16 mouse cellular contexts compared by ENCODE assay signal in genomic region chr1:90493481-90493880, GRCm38 (mm10).
DNase-seq lines count a peak whose midpoint lies in the region; ATAC-seq and TF ChIP-seq lines count a peak whose summit lies in the region.
"Had no signal": no experiment of that assay in that cellular context is flagged by ENCODE, and none has a peak within 500 bp of the region (broad histone marks: within the 10 kb centered on the region; RNA-seq: fewer than 3 reads in every experiment).

No protein-coding gene starts in this region.

- no peak for TF ChIP-seq CTCF in ES-Bruce4 (IDR thresholded peaks at IDR 0.05; ENCODE audit: low read depth, low read length)
- TF ChIP-seq CTCF in kidney, adult 2 months (conservative IDR thresholded peaks at IDR 0.05; ENCODE audit: insufficient read depth, insufficient read length, low read depth, low read length), result no peak

- no peak for ATAC-seq in heart, embryonic 12.5 days (ENCODE audit: insufficient number of reproducible peaks, low FRiP score)
- no peak for ATAC-seq in limb, embryonic 15.5 days (ENCODE audit: insufficient number of reproducible peaks, low FRiP score, low TSS enrichment, low read depth)
- no peak for ATAC-seq in erythroblast, adult 5-6 weeks (replicated peaks; ENCODE audit: low FRiP score, poor library complexity, severe bottlenecking)
- ATAC-seq: liver, embryonic 12.5 days had no signal

- 42% methylated on average over 7 of the region's 7 CpGs for WGBS in heart, embryonic 12.5 days
- WGBS in limb, embryonic 15.5 days, result 33% methylated on average over 7 of the region's 7 CpGs
- WGBS in kidney, adult 2 months, result 68% methylated on average over 7 of the region's 7 CpGs

- no peaks in the 10 kb centered on the region for H3K36me3 ChIP-seq in heart, embryonic 12.5 days
- no peaks in the 10 kb centered on the region for H3K36me3 ChIP-seq in ES-Bruce4 (ENCODE audit: control insufficient read depth, insufficient read depth, low read length, poor library complexity, severe bottlenecking)
- no peaks in the 10 kb centered on the region for H3K36me3 ChIP-seq in limb, embryonic 15.5 days
- H3K36me3 ChIP-seq in kidney, adult 2 months (ENCODE audit: control insufficient read depth, insufficient read depth, low read length), result no peaks in the 10 kb centered on the region
- H3K36me3 ChIP-seq: embryonic facial prominence, embryonic 12.5 days; forebrain, embryonic 12.5 days; liver, embryonic 12.5 days had no signal

- DNase-seq in heart, adult 18-20 months, result peak; percentile 36 to 67
- DNase-seq in spleen, postnatal 14 days (ENCODE audit: low spot score in 2 of 2), result no peak
- DNase-seq in kidney, adult 2 months, result no peak
- DNase-seq: adrenal gland, postnatal 14 days; cerebellum, adult 9-10 months; midbrain, embryonic 14.5 days had no signal

- 0 out of 2 replicates have a peak, but pooled peaks have one; percentile 23 for TF ChIP-seq EP300 in ES-Bruce4 (IDR thresholded peaks at IDR 0.05; ENCODE audit: insufficient read depth, low read depth, low read length)

- no peaks in the 10 kb centered on the region; the same call in 1 of the 2 replicates for H3K9me3 ChIP-seq in heart, embryonic 12.5 days (replicated peaks)
- H3K9me3 ChIP-seq in ES-Bruce4 (replicated peaks; ENCODE audit: control insufficient read depth, insufficient read depth, low read length, poor library complexity, severe bottlenecking), result no peaks in the 10 kb centered on the region
- H3K9me3 ChIP-seq in limb, embryonic 15.5 days, result no peaks in the 10 kb centered on the region
- H3K9me3 ChIP-seq: embryonic facial prominence, embryonic 12.5 days; forebrain, embryonic 12.5 days; liver, embryonic 12.5 days had no signal

- no peak overlapping the region for H3K4me2 ChIP-seq in heart, embryonic 12.5 days
- H3K4me2 ChIP-seq in limb, embryonic 15.5 days, result no peak overlapping the region
- H3K4me2 ChIP-seq: embryonic facial prominence, embryonic 12.5 days; forebrain, embryonic 12.5 days; liver, embryonic 12.5 days had no signal

- H3K27ac ChIP-seq in heart, embryonic 12.5 days (ENCODE audit: poor library complexity, severe bottlenecking), result no peak overlapping the region
- no peak overlapping the region for H3K27ac ChIP-seq in ES-Bruce4 (ENCODE audit: insufficient read depth, low read length)
- peak overlapping the region; percentile 42 for H3K27ac ChIP-seq in brown adipose tissue, adult 24 weeks (replicated peaks; ENCODE audit: low read depth, low read length)
- H3K27ac ChIP-seq in limb, embryonic 15.5 days, result peak overlapping the region; percentile 57; the same call in 1 of the 2 replicates
- no peak overlapping the region for H3K27ac ChIP-seq in kidney, adult 2 months (ENCODE audit: insufficient read depth, low read depth, low read length)
- H3K27ac ChIP-seq: embryonic facial prominence, embryonic 12.5 days; forebrain, embryonic 12.5 days; kidney, postnatal 0 days; layer of hippocampus, adult 2 months; liver, embryonic 12.5 days had no signal

- TF ChIP-seq POLR2A in ES-Bruce4 (IDR thresholded peaks at IDR 0.05; ENCODE audit: insufficient read depth, low read length), result no peak
- TF ChIP-seq POLR2A in kidney, adult 2 months (IDR thresholded peaks at IDR 0.05; ENCODE audit: low read depth, low read length), result no peak

- 0 out of 2 replicates have a peak, but pooled peaks cover 2% of the 10 kb centered on the region for H3K4me1 ChIP-seq in heart, embryonic 12.5 days (replicated peaks)
- no peaks in the 10 kb centered on the region for H3K4me1 ChIP-seq in ES-Bruce4 (ENCODE audit: control insufficient read depth, insufficient read depth, low read length)
- H3K4me1 ChIP-seq in brown adipose tissue, adult 24 weeks (ENCODE audit: control insufficient read depth, insufficient read depth, insufficient read length, low read length), result peaks cover 12% of the 10 kb centered on the region
- peaks cover 29% of the 10 kb centered on the region for H3K4me1 ChIP-seq in limb, embryonic 15.5 days
- H3K4me1 ChIP-seq in kidney, adult 2 months (ENCODE audit: control insufficient read depth, insufficient read depth, low read length), result no peaks in the 10 kb centered on the region
- H3K4me1 ChIP-seq: liver, embryonic 12.5 days had no signal

- H3K4me3 ChIP-seq in heart, embryonic 12.5 days, result no peak overlapping the region
- no peak overlapping the region for H3K4me3 ChIP-seq in ES-Bruce4 (ENCODE audit: low read depth, low read length)
- no peak overlapping the region for H3K4me3 ChIP-seq in brown adipose tissue, adult 24 weeks (ENCODE audit: insufficient read depth, low read depth, low read length)
- H3K4me3 ChIP-seq in limb, embryonic 15.5 days, result no peak overlapping the region
- H3K4me3 ChIP-seq in kidney, adult 2 months (ENCODE audit: insufficient read depth, low read depth, low read length), result no peak overlapping the region
- H3K4me3 ChIP-seq: embryonic facial prominence, embryonic 12.5 days; forebrain, embryonic 12.5 days; layer of hippocampus, adult 2 months; liver, embryonic 12.5 days had no signal

- H3K27me3 ChIP-seq in heart, embryonic 12.5 days (replicated peaks), result no peaks in the 10 kb centered on the region
- H3K27me3 ChIP-seq in ES-Bruce4 (ENCODE audit: control insufficient read depth, insufficient read depth, low read length, poor library complexity, severe bottlenecking), result no peaks in the 10 kb centered on the region
- H3K27me3 ChIP-seq in limb, embryonic 15.5 days, result no peaks in the 10 kb centered on the region
- no peaks in the 10 kb centered on the region for H3K27me3 ChIP-seq in kidney, adult 2 months (replicated peaks; ENCODE audit: control insufficient read depth, insufficient read depth, low read length)
- H3K27me3 ChIP-seq: embryonic facial prominence, embryonic 12.5 days; forebrain, embryonic 12.5 days had no signal

- no peak overlapping the region for H3K9ac ChIP-seq in heart, embryonic 12.5 days
- H3K9ac ChIP-seq in ES-Bruce4 (ENCODE audit: low read depth, poor library complexity, severe bottlenecking), result no peak overlapping the region
- H3K9ac ChIP-seq in limb, embryonic 15.5 days, result no peak overlapping the region
- H3K9ac ChIP-seq: embryonic facial prominence, embryonic 12.5 days; forebrain, embryonic 12.5 days; liver, embryonic 12.5 days had no signal

Comparison
In these comparisons a context has a peak if more than half of its experiments do, and no peak if none do; other contexts are left out.
1. DNase-seq: peak in heart, adult 18-20 months (2 of 2); none in spleen, postnatal 14 days (0 of 2) and kidney, adult 2 months (single experiment).
2. H3K27ac ChIP-seq: peak in brown adipose tissue, adult 24 weeks (single experiment) and limb, embryonic 15.5 days (single experiment); none in heart, embryonic 12.5 days (single experiment), ES-Bruce4 (single experiment) and kidney, adult 2 months (single experiment).